Comparison of ENCODE assay signal across 7 mouse cellular contexts in genomic region chr3:101300271-101301071, GRCm38 (mm10). TPM values are rescaled to one million over a fixed set of nuclear protein-coding genes. Genes with fewer than 3 reads are reported as not detected.
DNase-seq lines count a peak whose midpoint lies in the region; ATAC-seq and TF ChIP-seq lines count a peak whose summit lies in the region.

No protein-coding gene starts in this region.

- TF ChIP-seq CTCF in testis, adult 2 months (IDR thresholded peaks at IDR 0.05; ENCODE audit: control insufficient read depth, insufficient read depth, insufficient replicate concordance, low read depth, low read length) = no peak

- no peak for DNase-seq in testis, postnatal 10 days (ENCODE audit: low spot score)
- DNase-seq in limb, embryonic 14.5 days (ENCODE audit: low spot score) = no peak
- peak; percentile 65 for DNase-seq in retina, embryonic 14.5 days (ENCODE audit: low spot score)
- DNase-seq in spleen, postnatal 10 days (ENCODE audit: low spot score in 2 of 2) = no peak

- H3K27me3 ChIP-seq in testis, adult 2 months (ENCODE audit: control insufficient read depth, insufficient read depth, low read length) = no peaks in the 10 kb centered on the region
- peaks cover 9% of the 10 kb centered on the region for H3K27me3 ChIP-seq in forebrain, embryonic 12.5 days
- H3K27me3 ChIP-seq in hindbrain, embryonic 15.5 days = no peaks in the 10 kb centered on the region
- H3K27me3 ChIP-seq in limb, embryonic 14.5 days (ENCODE audit: control insufficient read depth, insufficient read depth, low read length) = no peaks in the 10 kb centered on the region

- H3K9me3 ChIP-seq in forebrain, embryonic 12.5 days = no peaks in the 10 kb centered on the region
- no peaks in the 10 kb centered on the region for H3K9me3 ChIP-seq in hindbrain, embryonic 15.5 days
- no peaks in the 10 kb centered on the region for H3K9me3 ChIP-seq in limb, embryonic 14.5 days (ENCODE audit: control insufficient read depth, low read length)

- ATAC-seq in forebrain, embryonic 12.5 days (ENCODE audit: low FRiP score) = peak; percentile 42; the same call in 1 of the 2 replicates
- peak; percentile 50 for ATAC-seq in hindbrain, embryonic 15.5 days (ENCODE audit: low FRiP score, low read depth)
- ATAC-seq in limb, embryonic 14.5 days (ENCODE audit: low FRiP score, low read depth) = peak; percentile 69

- TF ChIP-seq POLR2A in testis, adult 2 months (IDR thresholded peaks at IDR 0.05; ENCODE audit: control insufficient read depth, low read depth, low read length) = no peak
- no peak for TF ChIP-seq POLR2A in limb, embryonic 14.5 days (IDR thresholded peaks at IDR 0.05; ENCODE audit: borderline replicate concordance, extremely low read depth, insufficient read depth, insufficient read length)

- 25% methylated on average over 23 of the region's 23 CpGs for WGBS in forebrain, embryonic 12.5 days
- 19% methylated on average over 23 of the region's 23 CpGs for whole genome bisulfite sequencing in hindbrain, embryonic 15.5 days
- WGBS in limb, embryonic 14.5 days = 18% methylated on average over 23 of the region's 23 CpGs

- peak overlapping the region; percentile 39 for H3K4me2 ChIP-seq in forebrain, embryonic 12.5 days
- peak overlapping the region; percentile 53 for H3K4me2 ChIP-seq in hindbrain, embryonic 15.5 days
- peak overlapping the region; percentile 49 for H3K4me2 ChIP-seq in limb, embryonic 14.5 days (replicated peaks; ENCODE audit: low read depth, low read length, severe bottlenecking)

- no peaks in the 10 kb centered on the region for H3K4me1 ChIP-seq in testis, adult 2 months (ENCODE audit: control insufficient read depth, insufficient read depth, low read length)
- peaks cover 23% of the 10 kb centered on the region for H3K4me1 ChIP-seq in forebrain, embryonic 12.5 days
- H3K4me1 ChIP-seq in hindbrain, embryonic 15.5 days (replicated peaks) = peaks cover 38% of the 10 kb centered on the region
- H3K4me1 ChIP-seq in limb, embryonic 14.5 days (ENCODE audit: control insufficient read depth, insufficient read depth, low read length) = peaks cover 16% of the 10 kb centered on the region

- peak overlapping the region; percentile 55 for H3K27ac ChIP-seq in testis, adult 2 months (ENCODE audit: control insufficient read depth, insufficient read depth, low read depth, low read length)
- no peak overlapping the region for H3K27ac ChIP-seq in forebrain, embryonic 12.5 days
- peak overlapping the region; percentile 75 for H3K27ac ChIP-seq in hindbrain, embryonic 15.5 days (replicated peaks)
- H3K27ac ChIP-seq in limb, embryonic 14.5 days (replicated peaks; ENCODE audit: low read depth, low read length) = 0 out of 2 replicates have a peak overlapping the region, but pooled peaks have one; percentile 26

- no peaks in the 10 kb centered on the region for H3K36me3 ChIP-seq in testis, adult 2 months (ENCODE audit: control insufficient read depth, insufficient read depth, low read length)
- H3K36me3 ChIP-seq in forebrain, embryonic 12.5 days (replicated peaks) = no peaks in the 10 kb centered on the region
- no peaks in the 10 kb centered on the region for H3K36me3 ChIP-seq in hindbrain, embryonic 15.5 days
- no peaks in the 10 kb centered on the region for H3K36me3 ChIP-seq in limb, embryonic 14.5 days (ENCODE audit: control insufficient read depth, insufficient read depth, low read length)

- H3K9ac ChIP-seq in forebrain, embryonic 12.5 days = no peak overlapping the region
- H3K9ac ChIP-seq in hindbrain, embryonic 15.5 days = peak overlapping the region; percentile 31
- peak overlapping the region; percentile 46 for H3K9ac ChIP-seq in limb, embryonic 14.5 days (ENCODE audit: low read depth, low read length, severe bottlenecking)

- no peak overlapping the region for H3K4me3 ChIP-seq in testis, adult 2 months (ENCODE audit: control insufficient read depth, low read depth, low read length)
- H3K4me3 ChIP-seq in forebrain, embryonic 12.5 days (replicated peaks) = no peak overlapping the region
- peak overlapping the region; percentile 19 for H3K4me3 ChIP-seq in hindbrain, embryonic 15.5 days
- H3K4me3 ChIP-seq in limb, embryonic 14.5 days (replicated peaks; ENCODE audit: low read length) = peak overlapping the region; percentile 13; the same call in 1 of the 2 replicates

RNA-seq across cellular contexts. Expression of gene Cd2, which starts 12.7 kb away (rescaled TPM):
- polyA plus RNA-seq in testis, adult 2 months (2012; rRNA removed) = 0.79 and 0.96 TPM in 2 replicates
- polyA plus RNA-seq in forebrain, embryonic 12.5 days (2016; fragmentation: Nextera tagmentation; extraction: Ambion mirVana) = not detected in 2 replicates
- polyA plus RNA-seq in hindbrain, embryonic 15.5 days (2015; fragmentation: Nextera tagmentation; extraction: Ambion mirVana) = not detected in 2 replicates
- not detected in 2 replicates for polyA plus RNA-seq in limb, embryonic 14.5 days (2012; rRNA removed)
- not detected in 2 replicates for polyA plus RNA-seq in limb, embryonic 14.5 days (2014; fragmentation: Nextera tagmentation; extraction: Ambion mirVana)

Comparison
In these comparisons a context has a peak if more than half of its experiments do, and no peak if none do; other contexts are left out.
1. H3K4me3 ChIP-seq: peak in hindbrain, embryonic 15.5 days (single experiment) and limb, embryonic 14.5 days (single experiment); none in testis, adult 2 months (single experiment) and forebrain, embryonic 12.5 days (single experiment).
2. Peak in every context shown above with its lines, with median percentiles within 50 percentile points of each other: ATAC-seq and H3K4me2 ChIP-seq.